Comparison of ENCODE assay signal across 8 mouse cellular contexts in genomic region chr12:86906395-86906794, GRCm38 (mm10). TPM values are rescaled to one million over a fixed set of nuclear protein-coding genes. Genes with fewer than 3 reads are reported as not detected.
DNase-seq lines count a peak whose midpoint lies in the region; ATAC-seq and TF ChIP-seq lines count a peak whose summit lies in the region.

No protein-coding gene starts in this region.

- no peaks in the 10 kb centered on the region for H3K9me3 ChIP-seq in intestine, postnatal 0 days (ENCODE audit: control insufficient read depth)
- H3K9me3 ChIP-seq in limb, embryonic 13.5 days, result no peaks in the 10 kb centered on the region
- no peaks in the 10 kb centered on the region for H3K9me3 ChIP-seq in midbrain, embryonic 16.5 days (replicated peaks; ENCODE audit: control insufficient read depth, low read length, poor library complexity, severe bottlenecking)

- ATAC-seq in intestine, postnatal 0 days, result 0 out of 2 replicates have a peak, but pooled peaks have one; percentile 29
- peak; percentile 70; the same call in 1 of the 2 replicates for ATAC-seq in limb, embryonic 13.5 days (ENCODE audit: low FRiP score, low read depth)
- ATAC-seq in midbrain, embryonic 16.5 days, result peak; percentile 38; the same call in 1 of the 2 replicates

- peak; percentile 92 for DNase-seq in layer of hippocampus, adult 11-12 months (ENCODE audit: low spot score)
- no peak for DNase-seq in layer of hippocampus, adult 9-10 months (ENCODE audit: low spot score)
- DNase-seq in cerebellum, postnatal 4 days (ENCODE audit: low spot score in 2 of 2), result peak; percentile 63 to 80
- peak; percentile 85 for DNase-seq in gastrocnemius, postnatal 14 days
- DNase-seq in spleen, postnatal 36 days (ENCODE audit: low spot score in 2 of 2), result peak; percentile 80 to 86

- TF ChIP-seq CTCF in intestine, postnatal 0 days (IDR thresholded peaks at IDR 0.05; ENCODE audit: low read depth), result peak; percentile 88

- H3K27me3 ChIP-seq in intestine, postnatal 0 days (replicated peaks; ENCODE audit: control insufficient read depth, insufficient read depth, low read length), result no peaks in the 10 kb centered on the region
- H3K27me3 ChIP-seq in limb, embryonic 13.5 days, result no peaks in the 10 kb centered on the region
- H3K27me3 ChIP-seq in midbrain, embryonic 16.5 days (ENCODE audit: control insufficient read depth, insufficient read depth, low read depth, low read length), result no peaks in the 10 kb centered on the region

- no peak overlapping the region for H3K4me3 ChIP-seq in intestine, postnatal 0 days (ENCODE audit: low read depth, low read length)
- no peak overlapping the region for H3K4me3 ChIP-seq in limb, embryonic 13.5 days
- H3K4me3 ChIP-seq in midbrain, embryonic 16.5 days (ENCODE audit: low read depth, low read length), result no peak overlapping the region

- no peak overlapping the region for H3K4me2 ChIP-seq in intestine, postnatal 0 days (replicated peaks; ENCODE audit: low read depth)
- H3K4me2 ChIP-seq in limb, embryonic 13.5 days (replicated peaks), result peak overlapping the region; percentile 32; the same call in 1 of the 2 replicates
- H3K4me2 ChIP-seq in midbrain, embryonic 16.5 days (ENCODE audit: low read length), result no peak overlapping the region

- H3K27ac ChIP-seq in intestine, postnatal 0 days (ENCODE audit: low read depth, low read length), result no peak overlapping the region
- H3K27ac ChIP-seq in limb, embryonic 13.5 days, result no peak overlapping the region
- no peak overlapping the region for H3K27ac ChIP-seq in midbrain, embryonic 16.5 days (ENCODE audit: low read length)

- no peak overlapping the region for H3K9ac ChIP-seq in intestine, postnatal 0 days (ENCODE audit: low read depth, low read length)
- no peak overlapping the region for H3K9ac ChIP-seq in limb, embryonic 13.5 days
- H3K9ac ChIP-seq in midbrain, embryonic 16.5 days (ENCODE audit: low read depth, low read length), result no peak overlapping the region

- no peaks in the 10 kb centered on the region for H3K4me1 ChIP-seq in intestine, postnatal 0 days (replicated peaks; ENCODE audit: control insufficient read depth, insufficient read depth, low read length)
- peaks cover 39% of the 10 kb centered on the region for H3K4me1 ChIP-seq in limb, embryonic 13.5 days
- peaks cover 13% of the 10 kb centered on the region for H3K4me1 ChIP-seq in midbrain, embryonic 16.5 days (ENCODE audit: control insufficient read depth, insufficient read depth, low read length)

- intact Hi-C loops in gastrocnemius, postnatal 14 days (cut with DNase I; ENCODE audit: low total_unique reads), result no loop called here

- no peaks in the 10 kb centered on the region for H3K36me3 ChIP-seq in intestine, postnatal 0 days (ENCODE audit: control insufficient read depth, insufficient read depth)
- no peaks in the 10 kb centered on the region for H3K36me3 ChIP-seq in limb, embryonic 13.5 days
- H3K36me3 ChIP-seq in midbrain, embryonic 16.5 days (ENCODE audit: control insufficient read depth, insufficient read depth, low read length), result no peaks in the 10 kb centered on the region

- 2% methylated on average over 15 of the region's 15 CpGs for WGBS in intestine, postnatal 0 days
- WGBS in limb, embryonic 13.5 days, result 3% methylated on average over 15 of the region's 15 CpGs
- WGBS in midbrain, embryonic 16.5 days, result 2% methylated on average over 15 of the region's 15 CpGs

RNA-seq across cellular contexts. Expression of gene Irf2bpl, which starts 21.8 kb away (rescaled TPM):
- 10 to 100 TPM; 41.8 to 42.8 TPM for total RNA-seq in gastrocnemius, postnatal 14 days (2021)
- polyA plus RNA-seq in intestine, postnatal 0 days (2015; fragmentation: Nextera tagmentation; extraction: Ambion mirVana), result 10.0 and 10.7 TPM in 2 replicates
- 39.2 and 41.2 TPM in 2 replicates for polyA plus RNA-seq in limb, embryonic 13.5 days (2015; fragmentation: Nextera tagmentation; extraction: Ambion mirVana)
- 69.3 and 76.9 TPM in 2 replicates for polyA plus RNA-seq in midbrain, embryonic 16.5 days (2015; fragmentation: Nextera tagmentation; extraction: Ambion mirVana)

RNA-seq across cellular contexts. Expression of gene Cipc, which starts 40.4 kb away (rescaled TPM):
- 10 to 100 TPM; 20.2 to 20.3 TPM for total RNA-seq in gastrocnemius, postnatal 14 days (2021)
- 3.2 and 3.8 TPM in 2 replicates for polyA plus RNA-seq in intestine, postnatal 0 days (2015; fragmentation: Nextera tagmentation; extraction: Ambion mirVana)
- polyA plus RNA-seq in limb, embryonic 13.5 days (2015; fragmentation: Nextera tagmentation; extraction: Ambion mirVana), result 23.6 and 24.7 TPM in 2 replicates
- polyA plus RNA-seq in midbrain, embryonic 16.5 days (2015; fragmentation: Nextera tagmentation; extraction: Ambion mirVana), result 56.6 and 57.8 TPM in 2 replicates
